Mouse (Mus musculus) lung, embryonic 15.5 days (tissue): Measurements from ENCODE around the gene Cd2ap. TPM values are rescaled to one million over a fixed set of nuclear protein-coding genes. Genes with fewer than 3 reads are reported as not detected.

Experiments
- ATAC-seq: fragments of 200-750 bp; cut with Nextera tagmentation; 2 replicates; pipeline ENCODE4 v1.8.0; 2017; ENCODE audit warnings: moderate number of reproducible peaks, borderline replicate concordance; ENCODE audit not compliant: low FRiP score, low TSS enrichment; ENCODE audit errors: extremely low read depth
- H3K27ac ChIP-seq: fragments of 300-500 bp; sonication (generic); 2 replicates; pipeline ENCODE4 v1.5.1; 2015; ENCODE audit warnings: moderate library complexity, mild to moderate bottlenecking, inconsistent platforms
- H3K27me3 ChIP-seq: fragments of 300-500 bp; sonication (generic); 2 replicates; pipeline ENCODE4 v1.6.1; 2015; ENCODE audit warnings: inconsistent platforms
- H3K36me3 ChIP-seq: fragments of 300-500 bp; sonication (generic); 2 replicates; pipeline ENCODE4 v1.6.1; 2015; ENCODE audit warnings: inconsistent platforms
- H3K4me1 ChIP-seq: fragments of 300-500 bp; sonication (generic); 2 replicates; pipeline ENCODE4 v1.6.1; 2015; ENCODE audit warnings: inconsistent platforms
- H3K4me2 ChIP-seq: fragments of 300-500 bp; sonication (generic); 2 replicates; pipeline ENCODE4 v1.6.1; 2015; ENCODE audit warnings: inconsistent platforms, mild to moderate bottlenecking, moderate library complexity
- H3K4me3 ChIP-seq: fragments of 300-500 bp; sonication (generic); 2 replicates; pipeline ENCODE4 v1.5.1; 2015; ENCODE audit warnings: mild to moderate bottlenecking, inconsistent platforms
- H3K9ac ChIP-seq: fragments of 300-500 bp; sonication (generic); 2 replicates; pipeline ENCODE4 v1.6.1; 2015; ENCODE audit warnings: inconsistent platforms
- H3K9me3 ChIP-seq: fragments of 300-500 bp; sonication (generic); 2 replicates; pipeline ENCODE4 v1.6.1; 2016; ENCODE audit warnings: inconsistent platforms
- WGBS: fragments of 180-500 bp; shearing (Covaris S2); methylation state at CpG from one replicate; pipeline ENCODE4 v1.1.7; 2015; 5-methylcytosine and 5-hydroxymethylcytosine counted together
- polyA plus RNA-seq: library from polyadenylated mRNA; unstranded; fragments of >200 nt; fragmentation: Nextera tagmentation; extraction: Ambion mirVana; gene quantifications from 2 replicates; pipeline ENCODE4 v1.2.1, GENCODE M21; 2015

The Cd2ap gene
- polyA plus RNA-seq, 1 experiment from 2014 or later = 29.6 TPM

- 60% methylated on average over 6 of the region's 6 CpGs for WGBS
- no peak overlapping the region for H3K4me2 ChIP-seq
- no peaks in the 10 kb centered on the region for H3K9me3 ChIP-seq
Observed at GRCm38 (mm10) chr17:42745657-42746420, 130.6 kb downstream of the Cd2ap start.

More at GRCm38 (mm10) chr17:42745657-42746420, 130.6 kb downstream of the Cd2ap start:
- Histone ChIP-seq H3K27me3 (no peaks in the 10 kb centered on the region), H3K36me3 (no peaks in the 10 kb centered on the region), H3K4me1 (no peaks in the 10 kb centered on the region), H3K4me3 (no peak overlapping the region), H3K9ac (no peak overlapping the region), H3K27ac (no peak overlapping the region)
- no peak for ATAC-seq

Other genes starting within 250 kb of the Cd2ap start
- 0.05 and 0.06 TPM in 2 replicates for gene Adgrf4, start 184.4 kb downstream of the Cd2ap start, polyA plus RNA-seq
- not detected in 2 replicates for gene Adgrf2, start 134.5 kb downstream of the Cd2ap start, polyA plus RNA-seq
- gene Tnfrsf21, start 139.9 kb upstream of the Cd2ap start, polyA plus RNA-seq = 41.9 and 44.2 TPM in 2 replicates